Mouse (Mus musculus) lung, adult 2 months (tissue): ENCODE data around the gene 4933430I17Rik.

Experiments
- CTCF ChIP-seq: fragments of 200-500 bp; IDR thresholded peaks from 2 replicates; pipeline ENCODE4 v1.5.1; 2011; ENCODE audit warnings: mild to moderate bottlenecking, low read length, control low read depth; ENCODE audit not compliant: insufficient read depth
- POLR2A ChIP-seq: fragments of 200-500 bp; IDR thresholded peaks from 2 replicates; pipeline ENCODE4 v1.6.1; 2011; ENCODE audit warnings: low read depth, mild to moderate bottlenecking, control low read depth, low read length, borderline replicate concordance; ENCODE audit errors: extremely low read depth

DNA sequence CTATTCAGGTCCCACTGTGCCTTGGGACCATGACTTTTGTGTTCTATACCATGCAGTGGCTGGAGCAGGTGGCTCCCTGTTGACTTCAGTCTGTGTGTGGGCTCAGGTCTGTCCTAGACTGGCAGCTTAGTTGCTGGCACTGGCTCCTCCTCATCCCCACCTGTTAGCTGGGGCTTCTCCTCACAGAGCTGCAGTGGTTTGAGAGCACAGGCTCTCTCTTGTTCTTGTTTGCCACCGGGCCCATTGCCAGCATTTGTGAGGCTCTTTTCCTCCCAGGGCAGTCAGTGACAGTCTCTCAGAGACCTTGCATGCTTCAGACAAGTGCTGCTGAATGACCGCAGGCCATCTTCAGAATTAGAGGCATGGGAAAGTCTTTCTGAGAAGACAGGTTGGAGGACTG, 32.5 kb upstream of the 4933430I17Rik start:
- no peak for TF ChIP-seq CTCF
- TF ChIP-seq POLR2A, result no peak
